Mouse (Mus musculus): Measurements from ENCODE around the gene Prepl.

Gene Prepl

DNA sequence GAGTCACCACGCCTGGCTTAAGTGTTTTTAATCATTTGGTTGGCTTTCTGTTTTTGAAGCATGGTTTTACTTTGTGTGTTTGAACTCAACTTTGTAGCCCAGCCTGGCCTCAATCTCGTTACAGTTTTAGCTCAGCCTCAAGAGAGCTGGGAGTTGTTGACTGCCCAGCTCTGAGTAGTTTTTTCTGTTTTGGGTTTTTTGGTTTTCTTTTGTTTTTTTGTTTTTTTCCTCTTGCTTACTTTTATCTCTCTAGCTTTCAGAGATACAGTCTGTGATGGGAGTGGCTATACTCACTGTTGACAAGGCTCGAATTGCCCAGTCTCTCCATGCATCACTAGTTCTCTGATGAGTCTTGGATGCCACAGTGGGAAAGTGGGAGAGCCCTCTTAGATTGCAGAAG, 69.7 kb downstream of the Prepl start:
- DNase-seq (ENCODE audit: low spot score): no peak

GRCm38 (mm10) chr17:85018794-85019193, 71.2 kb downstream of the Prepl start:
- no peak for DNase-seq (ENCODE audit: low spot score)

DNA sequence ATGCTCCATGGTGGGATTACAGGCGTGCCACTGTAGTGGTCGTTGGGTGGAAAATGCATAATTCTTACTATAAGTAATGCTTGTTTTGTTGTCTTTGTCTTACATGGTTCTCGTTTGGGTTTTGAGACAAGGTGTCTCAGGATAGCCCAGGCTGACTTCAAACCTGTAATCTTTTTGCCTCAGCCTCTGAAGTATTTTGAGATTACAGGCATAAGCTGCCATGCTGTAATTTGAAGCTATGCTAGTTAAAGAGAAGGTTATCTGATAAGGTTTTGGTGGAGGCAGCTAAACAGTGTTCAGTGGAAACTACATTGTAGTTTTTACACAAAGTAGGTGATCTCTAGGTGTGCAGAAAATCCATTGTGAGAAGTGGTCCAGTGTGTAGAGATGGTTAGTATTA, 71.7 kb downstream of the Prepl start:
- DNase-seq (ENCODE audit: low spot score): no peak

DNA sequence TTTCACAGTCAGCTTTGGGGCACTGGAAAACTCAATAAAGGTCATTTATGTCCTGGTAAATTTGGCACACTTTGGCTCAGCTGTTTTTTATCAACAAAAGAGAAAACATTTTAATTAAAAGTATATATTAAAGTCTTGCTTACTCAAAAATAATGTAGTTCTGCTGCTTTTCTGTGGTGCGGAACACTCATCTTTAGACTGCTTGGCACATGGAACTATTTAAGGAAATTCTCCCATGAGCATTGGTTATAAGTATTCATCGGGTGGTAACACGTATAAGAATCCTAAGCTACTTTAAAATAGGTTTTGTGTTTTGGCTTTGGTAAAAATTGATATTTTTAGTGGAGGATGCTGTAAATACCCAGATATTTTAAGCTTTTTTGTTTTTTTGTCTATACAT, 75.4 kb downstream of the Prepl start:
- DNase-seq (ENCODE audit: low spot score): no peak

- no peak for DNase-seq (ENCODE audit: low spot score)
Observed at GRCm38 (mm10) chr17:85013485-85013884, 76.6 kb downstream of the Prepl start.
